Mouse (Mus musculus): ENCODE results near the gene Cryl1. TPM values are rescaled to one million over a fixed set of nuclear protein-coding genes. Genes with fewer than 3 reads are reported as not detected.

Cryl1 gene
- total and polyA plus RNA-seq, 2 experiments, result 33.0 to 34.9 TPM

DNA sequence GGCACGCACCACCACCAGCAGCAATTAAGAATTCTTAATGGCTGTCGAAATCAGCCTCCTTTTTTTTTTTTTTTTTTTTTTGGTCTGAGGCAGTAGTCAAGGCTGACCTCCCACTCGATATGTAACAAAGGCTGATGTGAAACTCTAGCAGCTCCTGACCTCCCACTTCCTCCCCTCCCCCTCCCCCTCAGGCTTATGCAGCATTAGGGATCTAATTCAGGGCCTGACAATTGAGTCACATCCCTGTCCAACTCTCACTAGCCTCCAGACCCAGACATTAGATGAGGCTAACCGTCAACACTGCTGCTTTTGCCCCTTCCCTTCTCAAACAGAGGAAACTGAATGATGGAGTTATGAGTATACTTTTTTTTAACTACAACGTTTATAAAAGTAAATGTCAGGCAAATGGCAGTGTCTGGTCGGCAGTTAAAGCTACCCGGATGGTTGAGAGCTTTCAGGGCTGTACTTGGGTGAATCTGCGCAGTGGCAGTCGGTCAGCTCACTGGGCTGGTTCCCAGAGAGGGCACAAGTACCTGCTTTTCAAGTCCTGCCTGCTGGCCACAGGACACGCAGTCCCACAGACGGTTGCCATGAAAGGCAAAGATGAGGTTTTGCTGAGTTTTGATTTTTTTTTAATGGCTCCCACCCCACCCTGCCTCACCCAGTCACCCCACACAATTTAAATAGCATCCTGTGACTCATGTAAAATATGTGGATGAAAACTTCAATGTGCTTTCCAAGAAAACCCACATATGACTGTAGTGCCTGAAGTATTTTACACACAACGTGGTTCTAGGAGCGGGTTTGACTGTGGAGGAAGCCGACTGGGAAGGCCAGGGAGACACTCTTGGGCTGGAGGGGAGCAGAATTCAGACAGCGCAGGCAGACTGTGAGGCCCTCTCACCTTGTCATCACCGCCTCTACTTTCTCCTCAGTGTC is 81.4 kb downstream of the Cryl1 start:
- Histone ChIP-seq H3K4me1 (ENCODE audit: control insufficient read depth, insufficient read depth, low read length) (no peaks in the 10 kb centered on the region), H3K27ac (replicated peaks; ENCODE audit: insufficient read depth, low read depth, low read length) (no peak overlapping the region), H3K4me3 (ENCODE audit: insufficient read depth, low read depth, low read length) (no peak overlapping the region), H3K27me3 (ENCODE audit: control insufficient read depth, insufficient read depth, low read length) (no peaks in the 10 kb centered on the region), H3K9ac (ENCODE audit: low read depth, low read length) (no peak overlapping the region), H3K79me2 (ENCODE audit: control insufficient read depth, insufficient read depth, low read length) (no peaks in the 10 kb centered on the region), H3K36me3 (ENCODE audit: control insufficient read depth, insufficient read depth, low read length) (no peaks in the 10 kb centered on the region)
- WGBS, result 82% methylated on average over 16 of the region's 16 CpGs
- no peak for TF ChIP-seq CTCF (IDR thresholded peaks at IDR 0.05; ENCODE audit: low read depth, low read length)
- no peak for TF ChIP-seq POLR2A (IDR thresholded peaks at IDR 0.05; ENCODE audit: extremely low read depth, insufficient read depth, low read length)
- no peak for DNase-seq (ENCODE audit: extremely low read depth, low read depth, low spot score)

- no peak for TF ChIP-seq CTCF (IDR thresholded peaks at IDR 0.05; ENCODE audit: low read depth, low read length)
- no peak overlapping the region for H3K27ac ChIP-seq (replicated peaks; ENCODE audit: insufficient read depth, low read depth, low read length)
These were observed 82.4 kb downstream of the Cryl1 start for GRCm38 (mm10) chr14:57315976-57316375.

DNA sequence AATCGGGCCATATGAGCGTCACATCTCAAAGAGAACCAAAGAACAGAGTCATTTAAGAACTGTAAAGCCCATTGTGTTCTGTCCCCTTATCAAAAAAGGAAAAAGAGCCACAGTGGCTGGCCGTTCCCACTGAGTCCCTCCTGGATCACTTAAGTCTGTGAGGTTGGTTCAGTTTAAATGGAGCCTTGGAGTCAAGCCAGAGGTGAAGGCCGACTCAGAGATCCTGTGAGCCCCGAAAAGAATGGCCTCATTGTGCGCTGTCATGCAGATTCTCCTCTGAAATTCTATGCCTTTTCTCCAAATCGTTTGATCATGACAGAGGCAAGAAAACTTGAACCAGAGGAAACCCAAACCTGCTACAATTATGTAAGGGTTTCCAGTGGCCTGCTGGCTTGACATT is 82.8 kb downstream of the Cryl1 start:
- DNase-seq (ENCODE audit: extremely low read depth, low read depth, low spot score), result no peak
- H3K4me3 ChIP-seq (ENCODE audit: insufficient read depth, low read depth, low read length), result no peak overlapping the region
- H3K27me3 ChIP-seq (ENCODE audit: control insufficient read depth, insufficient read depth, low read length), result no peaks in the 10 kb centered on the region
- no peaks in the 10 kb centered on the region for H3K79me2 ChIP-seq (ENCODE audit: control insufficient read depth, insufficient read depth, low read length)
- H3K4me1 ChIP-seq (ENCODE audit: control insufficient read depth, insufficient read depth, low read length), result no peaks in the 10 kb centered on the region
- TF ChIP-seq POLR2A (IDR thresholded peaks at IDR 0.05; ENCODE audit: extremely low read depth, insufficient read depth, low read length) (no peak), CTCF (IDR thresholded peaks at IDR 0.05; ENCODE audit: low read depth, low read length) (no peak)
- H3K36me3 ChIP-seq (ENCODE audit: control insufficient read depth, insufficient read depth, low read length), result no peaks in the 10 kb centered on the region
- 80% methylated on average over 7 of the region's 7 CpGs for WGBS
- H3K27ac ChIP-seq (replicated peaks; ENCODE audit: insufficient read depth, low read depth, low read length), result no peak overlapping the region
- H3K9ac ChIP-seq (ENCODE audit: low read depth, low read length), result no peak overlapping the region

More at GRCm38 (mm10) chr14:57315976-57316375, 82.4 kb downstream of the Cryl1 start:
- WGBS, result 80% methylated on average over 3 of the region's 3 CpGs
- no peaks in the 10 kb centered on the region for H3K36me3 ChIP-seq (ENCODE audit: control insufficient read depth, insufficient read depth, low read length)
- H3K9ac ChIP-seq (ENCODE audit: low read depth, low read length), result no peak overlapping the region
- H3K4me1 ChIP-seq (ENCODE audit: control insufficient read depth, insufficient read depth, low read length), result no peaks in the 10 kb centered on the region
- no peaks in the 10 kb centered on the region for H3K27me3 ChIP-seq (ENCODE audit: control insufficient read depth, insufficient read depth, low read length)
- no peak overlapping the region for H3K4me3 ChIP-seq (ENCODE audit: insufficient read depth, low read depth, low read length)
- DNase-seq (ENCODE audit: extremely low read depth, low read depth, low spot score), result no peak
- H3K79me2 ChIP-seq (ENCODE audit: control insufficient read depth, insufficient read depth, low read length), result no peaks in the 10 kb centered on the region

GRCm38 (mm10) chr14:57301600-57302230 is 96.6 kb downstream of the Cryl1 start:
- TF ChIP-seq CTCF (IDR thresholded peaks at IDR 0.05; ENCODE audit: low read depth, low read length) (no peak), POLR2A (IDR thresholded peaks at IDR 0.05; ENCODE audit: extremely low read depth, insufficient read depth, low read length) (no peak)
- Histone ChIP-seq H3K27ac (replicated peaks; ENCODE audit: insufficient read depth, low read depth, low read length) (no peak overlapping the region), H3K79me2 (ENCODE audit: control insufficient read depth, insufficient read depth, low read length) (no peaks in the 10 kb centered on the region), H3K36me3 (ENCODE audit: control insufficient read depth, insufficient read depth, low read length) (no peaks in the 10 kb centered on the region), H3K27me3 (ENCODE audit: control insufficient read depth, insufficient read depth, low read length) (no peaks in the 10 kb centered on the region; the same call in 1 of the 2 replicates), H3K4me3 (ENCODE audit: insufficient read depth, low read depth, low read length) (no peak overlapping the region), H3K4me1 (ENCODE audit: control insufficient read depth, insufficient read depth, low read length) (no peaks in the 10 kb centered on the region), H3K9ac (ENCODE audit: low read depth, low read length) (no peak overlapping the region)
- 90% methylated on average over 11 of the region's 11 CpGs for WGBS
- no peak for DNase-seq (ENCODE audit: extremely low read depth, low read depth, low spot score)

DNA sequence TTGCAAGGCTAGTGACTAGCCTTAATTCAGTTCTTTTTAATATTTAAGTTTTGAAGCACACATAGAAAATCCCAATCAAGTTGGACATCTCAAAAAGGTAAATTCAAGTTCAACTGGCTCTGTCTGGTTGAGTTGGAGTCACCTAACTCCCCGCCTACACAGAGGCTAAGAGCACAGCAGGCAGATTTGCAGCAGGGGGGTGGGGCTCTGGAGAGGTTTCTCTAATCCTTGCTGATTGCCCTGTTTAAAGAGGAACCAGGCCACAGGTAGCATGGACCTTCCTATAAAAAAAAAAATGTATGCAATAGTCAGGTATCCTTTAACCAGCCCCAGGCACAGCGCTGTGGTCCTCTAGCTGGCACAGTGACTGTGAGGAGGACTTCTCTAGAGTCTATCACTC is 97.8 kb downstream of the Cryl1 start:
- Histone ChIP-seq H3K4me3 (ENCODE audit: insufficient read depth, low read depth, low read length) (no peak overlapping the region), H3K79me2 (ENCODE audit: control insufficient read depth, insufficient read depth, low read length) (no peaks in the 10 kb centered on the region), H3K9ac (ENCODE audit: low read depth, low read length) (no peak overlapping the region), H3K4me1 (ENCODE audit: control insufficient read depth, insufficient read depth, low read length) (no peaks in the 10 kb centered on the region), H3K27me3 (ENCODE audit: control insufficient read depth, insufficient read depth, low read length) (no peaks in the 10 kb centered on the region; the same call in 1 of the 2 replicates), H3K27ac (replicated peaks; ENCODE audit: insufficient read depth, low read depth, low read length) (no peak overlapping the region), H3K36me3 (ENCODE audit: control insufficient read depth, insufficient read depth, low read length) (no peaks in the 10 kb centered on the region)
- DNase-seq (ENCODE audit: extremely low read depth, low read depth, low spot score), result no peak
- 72% methylated on average over 2 of the region's 2 CpGs for WGBS
- TF ChIP-seq CTCF (IDR thresholded peaks at IDR 0.05; ENCODE audit: low read depth, low read length), result no peak

- no peaks in the 10 kb centered on the region for H3K36me3 ChIP-seq (ENCODE audit: control insufficient read depth, insufficient read depth, low read length)
- WGBS, result 75% methylated on average over 5 of the region's 5 CpGs
- H3K9ac ChIP-seq (ENCODE audit: low read depth, low read length), result no peak overlapping the region
- H3K27ac ChIP-seq (replicated peaks; ENCODE audit: insufficient read depth, low read depth, low read length), result no peak overlapping the region
- H3K4me1 ChIP-seq (ENCODE audit: control insufficient read depth, insufficient read depth, low read length), result no peaks in the 10 kb centered on the region
- H3K79me2 ChIP-seq (ENCODE audit: control insufficient read depth, insufficient read depth, low read length), result no peaks in the 10 kb centered on the region
- H3K27me3 ChIP-seq (ENCODE audit: control insufficient read depth, insufficient read depth, low read length), result no peaks in the 10 kb centered on the region; the same call in 1 of the 2 replicates
- TF ChIP-seq CTCF (IDR thresholded peaks at IDR 0.05; ENCODE audit: low read depth, low read length) (no peak), POLR2A (IDR thresholded peaks at IDR 0.05; ENCODE audit: extremely low read depth, insufficient read depth, low read length) (no peak)
- no peak overlapping the region for H3K4me3 ChIP-seq (ENCODE audit: insufficient read depth, low read depth, low read length)
- no peak for DNase-seq (ENCODE audit: extremely low read depth, low read depth, low spot score)
These were observed 100.7 kb downstream of the Cryl1 start for GRCm38 (mm10) chr14:57297672-57298071.
